Mouse (Mus musculus) layer of hippocampus, postnatal 10 days (tissue): ENCODE data around the gene H2al1g. TPM values are rescaled to one million over a fixed set of nuclear protein-coding genes. Genes with fewer than 3 reads are reported as not detected.

ENCODE experiments used
- total RNA-seq, 2 experiments: library from RNA; stranded (reverse); gene quantifications; 2 replicates each; pipeline ENCODE4 v1.2.3; 2021

H2al1g gene
- total RNA-seq, 2 experiments from 2014 or later: not detected

Other genes with a start within 250 kb of the H2al1g start
- gene H2al1a, start 19.0 kb upstream of the H2al1g start, total RNA-seq: not detected
- gene H2al1b, start 15.8 kb upstream of the H2al1g start, total RNA-seq: not detected
- not detected for gene H2al1c, start 12.6 kb upstream of the H2al1g start, total RNA-seq
- not detected for gene H2al1d, start 9.4 kb upstream of the H2al1g start, total RNA-seq
- not detected for gene H2al1e, start 6.3 kb upstream of the H2al1g start, total RNA-seq
- not detected for gene H2al1f, start 3.1 kb upstream of the H2al1g start, total RNA-seq
- not detected for gene H2al1h, start 3.2 kb downstream of the H2al1g start, total RNA-seq
- not detected for gene H2al1i, start 6.4 kb downstream of the H2al1g start, total RNA-seq
- not detected for gene H2al1j, start 9.6 kb downstream of the H2al1g start, total RNA-seq